Mouse (Mus musculus) left cerebral cortex, adult 9 months (tissue): ENCODE measurements at regions not wholly inside any gene's neighbourhood (a gene's known extent, or its start where the extent isn't known, plus 50 kb on each side); places are given as distances from the start of the nearest gene placed in this dataset.

Experiments used
- DNase-seq, 2 experiments: peaks; one replicate each; pipeline ENCODE4 v3.0.0; 2022; ENCODE audit warnings: low spot score in 2 of 2

DNA sequence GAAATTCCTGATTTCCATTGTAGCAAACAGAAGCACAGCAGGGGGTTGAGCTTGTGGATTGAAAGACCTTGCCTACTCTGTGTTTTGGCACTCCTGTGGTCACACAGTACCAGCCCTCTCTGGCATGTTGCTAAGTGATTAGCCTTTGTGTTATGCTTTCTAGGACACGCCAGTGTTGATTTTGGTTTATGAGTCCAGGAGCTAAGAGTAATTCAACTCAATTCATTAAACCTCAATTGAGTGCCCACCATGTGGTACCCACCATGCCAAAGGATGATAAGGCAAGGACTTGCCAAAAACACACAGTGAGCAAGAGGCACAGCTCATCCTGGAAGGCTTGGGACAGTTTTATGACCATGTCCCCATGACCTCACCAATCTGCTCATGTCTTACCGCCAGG is 221.1 kb upstream of the Sox14 start:
- DNase-seq = no peak

DNA sequence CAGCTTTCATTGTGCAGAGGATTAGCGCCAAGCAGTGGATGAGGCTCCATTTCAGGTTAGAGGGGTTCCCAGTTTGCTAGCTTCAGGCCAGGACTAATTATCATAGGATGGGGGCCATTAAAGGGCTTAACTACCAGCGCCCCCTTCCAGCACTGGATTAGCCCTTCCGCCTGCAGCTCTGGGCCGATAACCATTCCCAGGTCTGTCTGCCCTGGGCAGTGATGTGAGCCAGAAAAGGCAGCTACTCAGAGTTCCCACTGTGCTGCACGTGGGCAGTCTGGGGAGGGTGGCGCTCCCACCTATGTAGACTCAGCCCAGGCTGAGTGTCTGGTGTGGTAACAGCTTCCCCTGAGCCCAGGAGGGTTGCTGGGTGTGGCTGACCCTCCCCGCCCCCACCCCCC is 219.6 kb upstream of the Sox14 start:
- DNase-seq = no peak

DNA sequence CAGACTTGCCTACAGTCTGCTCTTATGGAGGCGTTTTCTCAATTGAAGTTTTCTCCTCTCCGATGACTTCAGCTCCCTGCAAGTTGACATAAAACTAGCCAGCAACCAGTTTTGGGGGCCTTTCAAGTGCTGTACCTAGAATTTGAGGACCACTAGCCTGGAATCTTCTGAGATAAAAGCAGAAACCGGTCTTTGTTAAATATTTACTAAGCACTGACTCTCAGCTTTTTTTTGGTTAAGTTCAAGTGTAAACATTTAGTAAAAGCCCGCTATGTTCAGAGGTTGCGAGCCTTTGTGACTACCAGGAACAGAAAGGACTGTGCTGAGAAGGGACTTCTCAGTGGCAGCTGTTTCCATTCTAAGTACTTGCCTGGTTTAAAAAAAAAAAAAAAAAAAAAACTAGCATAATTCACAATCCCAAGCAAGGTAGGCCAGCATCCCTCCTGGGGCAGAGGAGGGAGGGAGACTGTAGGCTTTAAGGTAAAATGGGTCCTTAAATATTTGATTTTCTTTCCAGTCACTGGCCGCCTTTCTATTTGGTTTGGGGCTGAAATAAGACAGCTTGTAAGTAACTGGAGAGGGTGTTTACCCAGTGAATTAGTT is 219.1 kb upstream of the Sox14 start:
- no peak for DNase-seq

DNA sequence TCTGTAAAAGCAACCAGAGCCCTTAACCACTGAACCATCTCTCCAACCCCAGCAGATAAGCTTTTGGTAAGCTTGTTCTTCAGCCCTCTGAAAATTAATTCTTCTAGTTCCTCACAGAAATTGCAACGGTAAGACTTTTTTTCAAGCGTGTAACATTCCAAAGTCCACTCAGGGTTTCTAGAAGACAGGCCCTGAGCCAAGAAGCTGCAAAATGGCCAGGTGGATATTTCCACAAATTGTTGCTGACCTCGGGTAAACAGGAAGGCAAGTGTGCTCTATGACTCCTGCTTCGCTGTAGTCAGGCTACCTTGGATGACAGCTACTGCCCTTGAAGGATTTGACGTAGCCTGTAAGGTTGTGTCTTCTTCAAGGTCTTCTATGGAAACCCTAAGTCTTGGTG is 195.2 kb upstream of the Sox14 start:
- DNase-seq = no peak

DNA sequence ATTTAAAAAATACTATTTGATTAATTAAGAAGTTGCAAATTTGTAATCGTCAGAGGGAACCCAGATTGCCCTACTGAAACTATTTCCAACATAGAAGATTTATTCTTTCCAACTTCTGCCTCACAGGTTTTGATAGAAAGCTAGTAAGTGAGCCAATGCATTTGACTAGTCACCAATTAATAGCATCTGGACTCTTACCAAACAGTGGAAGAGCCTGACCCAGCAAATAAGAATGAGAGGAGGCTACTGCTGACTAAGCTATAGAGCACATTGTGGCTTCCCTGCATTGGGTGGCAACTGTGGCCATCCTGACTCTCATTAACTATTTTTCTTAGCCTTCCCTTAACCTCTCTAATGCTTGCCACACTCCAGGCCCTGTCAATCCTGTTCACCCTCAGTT is 182.6 kb upstream of the Sox14 start:
- no peak for DNase-seq

DNA sequence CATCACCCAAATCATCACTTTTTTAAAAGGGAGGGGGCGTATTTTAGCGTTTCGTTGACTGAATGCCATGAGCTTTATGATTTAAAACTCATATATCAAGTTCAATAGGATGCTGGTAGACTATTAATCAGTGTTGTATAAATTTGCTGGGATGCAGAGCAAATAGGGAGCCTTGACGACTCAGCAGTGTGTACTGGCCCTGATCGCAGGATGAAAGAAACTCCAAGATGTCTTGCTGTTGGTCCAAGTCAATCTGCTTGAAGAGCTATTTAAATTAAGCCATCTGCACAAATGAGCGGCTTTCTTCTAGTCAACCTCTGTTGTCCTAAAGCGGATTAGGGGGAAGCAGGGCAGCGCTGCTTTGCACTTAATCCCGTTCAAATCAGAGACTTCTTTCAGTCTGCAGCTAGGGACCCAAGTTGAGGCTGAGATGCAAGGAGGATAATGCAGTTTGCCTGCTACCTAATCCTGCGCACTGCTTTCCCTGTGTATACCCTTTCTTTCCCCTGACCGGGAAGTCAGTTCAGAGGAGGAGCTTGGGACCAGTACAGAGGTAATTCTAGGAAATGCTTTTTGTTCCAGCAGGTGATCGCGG is 170.3 kb upstream of the Sox14 start:
- no peak for DNase-seq

DNA sequence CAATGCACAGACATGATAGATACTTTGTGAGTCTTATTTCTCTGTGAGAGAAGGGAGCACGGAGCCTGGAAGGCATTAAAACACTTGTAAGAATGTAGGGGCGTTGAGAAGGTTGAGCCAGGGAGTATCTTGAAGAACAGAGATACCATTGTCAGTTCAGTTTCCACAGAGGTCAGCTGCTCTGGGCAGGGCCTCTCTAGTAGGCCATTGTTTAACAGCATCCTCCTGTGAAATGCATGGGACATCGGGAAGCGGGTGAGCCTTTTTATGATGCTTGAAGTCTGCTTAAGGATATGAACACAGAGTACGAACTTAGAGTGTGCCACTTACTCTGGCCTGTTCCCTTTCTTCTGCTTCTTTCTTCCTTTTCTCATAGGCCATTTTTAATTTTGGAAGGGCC is 169.7 kb upstream of the Sox14 start:
- no peak for DNase-seq

DNA sequence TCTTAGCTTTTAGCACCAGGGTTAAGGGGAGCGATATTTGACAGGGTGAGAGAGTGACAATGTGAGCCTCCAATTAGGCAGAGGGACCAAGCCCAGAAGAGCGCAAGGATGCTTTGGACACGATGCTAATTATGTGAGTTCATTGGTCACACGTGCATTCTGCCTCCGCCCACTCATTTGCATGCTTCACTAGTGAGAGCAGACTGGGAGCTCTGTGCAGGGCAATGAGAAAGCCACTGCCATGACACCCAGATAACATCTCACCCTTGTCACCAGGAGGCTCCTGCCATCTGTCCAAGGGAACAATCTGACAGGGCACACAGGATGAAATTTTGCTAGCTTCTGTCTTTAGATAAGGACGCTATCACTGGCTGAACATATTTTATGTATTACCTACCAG is 165.8 kb upstream of the Sox14 start:
- no peak for DNase-seq

DNA sequence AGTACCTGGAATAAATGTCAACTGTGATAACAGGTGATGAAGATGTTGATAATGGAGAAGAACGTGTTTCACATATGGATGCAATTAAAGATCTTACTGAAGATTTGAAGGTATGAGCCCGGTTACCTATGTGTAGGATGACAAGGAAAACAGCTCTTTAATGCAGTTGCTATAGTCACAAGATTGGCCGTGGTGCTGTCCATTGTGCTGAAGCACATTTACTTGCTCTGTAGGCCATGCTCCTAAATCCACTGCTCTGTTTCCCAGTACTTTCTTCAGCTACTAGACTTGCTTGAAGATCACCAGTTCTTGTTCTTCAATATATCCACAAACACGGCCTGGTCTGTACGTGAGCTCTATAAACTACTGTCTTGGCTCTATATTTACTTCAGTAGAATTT is 147.7 kb upstream of the Sox14 start:
- no peak for DNase-seq

DNA sequence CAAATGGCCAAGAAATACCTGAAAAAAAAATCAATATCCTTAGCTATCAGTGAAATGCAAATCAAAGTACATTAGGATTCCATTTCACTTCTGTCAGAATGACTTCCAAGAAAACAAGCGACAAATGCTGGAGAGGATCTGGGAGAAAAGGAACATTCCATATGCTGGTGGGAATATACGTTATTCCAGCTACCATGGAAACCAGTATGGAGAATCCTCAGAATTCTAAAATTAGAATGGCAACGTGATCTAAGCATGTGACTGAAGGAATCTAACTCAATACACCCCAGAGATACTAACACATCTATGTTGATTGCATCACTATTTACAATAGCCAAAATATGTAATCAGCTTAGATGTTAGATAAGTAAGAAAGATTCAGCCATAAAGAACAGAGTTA is 146.1 kb upstream of the Sox14 start:
- no peak for DNase-seq

DNA sequence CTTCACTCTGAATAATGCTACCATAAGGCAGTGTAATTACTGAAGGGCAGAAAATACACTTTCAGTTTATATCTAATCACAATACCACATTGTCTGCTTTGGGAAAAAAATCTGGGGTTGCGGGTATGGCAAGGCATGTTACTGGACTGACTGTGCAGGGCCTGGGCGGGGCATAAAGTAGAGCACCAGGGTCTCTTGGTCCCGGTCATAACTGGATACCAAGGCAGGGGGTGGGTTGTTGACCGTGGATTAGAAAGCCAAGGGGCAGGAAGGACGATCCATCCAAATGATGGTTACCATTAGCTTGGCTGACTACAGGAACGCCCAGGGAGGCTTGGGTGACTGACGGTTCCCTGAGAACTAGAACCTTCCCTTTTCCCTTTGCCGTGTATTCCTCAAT is 119.2 kb upstream of the Sox14 start:
- DNase-seq = no peak

DNA sequence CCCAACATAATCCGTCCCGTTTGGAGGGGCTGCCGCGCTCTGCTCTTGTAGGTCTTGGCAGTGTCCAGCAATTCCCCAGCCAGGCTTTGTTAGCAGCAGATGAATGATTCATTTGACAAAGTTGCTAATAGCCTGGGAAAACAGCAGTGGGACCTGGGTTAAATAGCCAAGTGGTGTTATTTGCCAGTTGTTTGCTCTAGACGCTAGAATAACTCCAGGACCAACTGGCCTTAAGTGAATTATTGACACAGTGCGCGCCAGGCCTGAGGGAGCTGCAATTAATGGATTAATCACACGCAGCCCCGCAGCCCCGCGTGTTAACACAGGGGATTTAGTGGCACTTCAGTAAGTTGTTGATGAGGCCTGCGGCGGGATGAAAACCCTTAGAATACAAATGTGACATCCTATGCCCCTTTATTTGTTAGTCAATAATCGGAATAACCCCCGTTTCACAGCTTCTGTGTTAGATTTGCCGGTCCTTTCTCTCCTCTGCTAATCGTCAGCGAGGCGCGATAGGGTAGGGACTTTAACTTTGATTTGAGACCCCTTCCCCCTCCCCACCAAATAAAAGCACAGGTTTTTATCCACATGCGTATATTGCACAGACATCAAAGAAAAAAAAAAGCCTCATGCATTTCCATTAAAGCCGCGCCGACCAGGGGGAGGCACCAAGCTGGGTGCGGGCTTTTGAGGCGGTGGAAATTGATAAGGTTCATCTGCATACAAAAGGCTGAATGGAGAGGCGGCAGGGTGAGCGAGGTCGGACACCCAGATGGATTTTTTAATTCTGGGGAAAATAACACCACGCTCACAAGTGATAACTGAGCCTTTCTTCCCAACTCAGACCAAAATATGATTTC is 118.5 kb upstream of the Sox14 start:
- DNase-seq = peak in 1 of 2 experiments; percentile 5

DNA sequence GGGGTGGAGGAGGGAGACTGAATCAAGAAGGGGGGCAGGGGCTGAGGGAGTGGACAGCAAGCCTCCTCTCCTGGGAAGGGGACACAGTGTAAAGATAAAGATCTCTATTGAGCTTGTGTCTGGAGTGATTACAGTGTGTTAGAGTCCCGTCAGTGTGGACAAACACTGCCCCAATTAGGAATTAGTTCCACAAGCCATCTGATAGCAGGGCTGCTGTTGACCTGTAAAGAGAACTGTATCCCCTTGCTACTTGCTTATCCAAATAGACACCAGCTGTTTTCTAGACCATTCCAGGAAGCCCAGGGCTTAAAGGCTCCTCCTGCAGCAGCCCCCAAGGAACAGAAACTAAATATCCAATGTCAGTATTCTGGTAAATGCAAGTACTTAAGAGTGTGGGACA is 111.4 kb upstream of the Sox14 start:
- no peak for DNase-seq

DNA sequence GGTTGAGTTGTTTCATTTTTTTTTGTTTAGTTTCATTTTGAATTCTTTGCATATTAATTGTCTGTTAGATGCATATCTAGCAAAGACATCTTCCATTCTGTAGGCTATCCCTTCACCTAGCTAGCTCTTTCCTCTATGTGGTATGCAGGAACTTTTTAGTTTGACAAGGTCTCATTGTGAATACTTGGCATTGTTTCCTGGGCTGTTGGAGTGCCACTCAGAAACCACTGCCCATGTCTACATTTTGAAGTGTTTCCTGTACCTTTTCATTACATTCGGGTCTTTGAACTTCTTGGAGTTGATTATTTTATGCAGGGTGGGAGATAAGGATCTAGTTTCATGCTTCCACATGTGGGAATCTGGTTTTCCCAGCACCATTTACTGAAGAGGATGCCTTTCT is 104.8 kb upstream of the Sox14 start:
- DNase-seq = no peak

DNA sequence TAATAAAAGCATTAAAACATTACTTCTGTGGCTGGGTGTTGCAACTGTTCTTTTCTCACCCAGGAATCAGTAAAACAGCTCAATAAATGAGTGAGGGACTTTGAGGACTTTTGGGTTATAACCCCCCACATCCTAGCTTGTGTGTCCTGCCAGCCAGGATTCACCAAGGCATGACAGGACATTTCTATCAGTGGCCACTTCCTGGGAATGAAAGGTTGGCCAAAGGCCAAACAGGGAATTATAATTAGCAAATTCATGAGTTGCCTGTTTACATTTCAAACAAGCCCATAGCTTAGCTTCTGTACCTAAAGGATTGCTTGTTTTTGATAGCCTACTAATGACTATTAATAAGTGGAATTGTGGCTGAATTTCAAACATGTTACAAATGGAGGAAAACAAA is 85.6 kb upstream of the Sox14 start:
- no peak for DNase-seq

DNA sequence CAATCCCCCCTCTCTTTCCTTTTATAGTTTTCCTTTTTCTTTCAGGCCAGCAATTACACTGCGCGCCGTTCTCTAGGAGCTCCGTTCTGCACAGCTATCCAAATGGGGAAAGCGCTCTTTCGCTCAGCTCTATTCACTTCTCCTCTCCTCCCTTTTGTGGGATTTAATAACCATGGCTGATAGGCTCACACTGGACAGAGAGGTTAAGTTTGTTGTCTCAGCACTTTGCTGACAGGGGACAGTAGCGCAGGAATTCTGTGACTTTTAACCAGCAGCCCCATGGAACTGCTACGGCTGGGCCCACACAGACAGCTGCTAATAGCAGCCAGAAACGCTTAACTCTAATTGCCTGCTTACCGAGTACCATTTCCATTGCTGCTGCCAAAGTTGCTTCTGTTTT is 78.8 kb upstream of the Sox14 start:
- no peak for DNase-seq

DNA sequence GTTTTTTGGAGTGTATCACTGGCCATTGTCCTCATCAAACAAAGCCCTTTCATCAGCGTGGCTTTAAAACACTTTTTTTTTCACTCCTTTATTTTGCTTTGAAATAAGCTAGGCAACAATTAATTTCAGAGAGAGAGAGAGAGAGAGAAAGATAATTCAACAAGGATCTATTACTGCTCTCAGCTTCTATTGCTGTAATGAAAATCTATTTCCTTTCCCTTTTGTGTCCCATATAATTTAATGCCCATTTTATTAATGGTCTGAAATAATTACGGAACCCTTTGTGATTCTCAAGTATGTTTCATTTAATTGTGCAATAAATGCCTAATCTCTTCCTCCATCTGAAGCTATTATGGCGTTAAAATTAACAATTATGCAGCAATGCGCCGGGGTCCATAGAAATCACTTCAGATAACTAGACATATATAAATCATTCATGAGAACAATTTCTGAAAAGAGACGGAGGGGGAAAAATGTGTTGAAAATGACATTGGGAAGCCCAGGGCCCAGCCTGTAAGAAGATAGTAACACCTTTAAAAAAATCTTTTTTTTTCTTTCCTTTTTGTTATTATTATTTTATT is 78.2 kb upstream of the Sox14 start:
- DNase-seq = no peak
